Mouse (Mus musculus) lung, postnatal 36 days (tissue): Measurements from ENCODE around the gene Ccr1l1.

ENCODE experiments used
- DNase-seq: peaks from one replicate; pipeline ENCODE4 v3.0.0; 2022; ENCODE audit warnings: mixed read lengths

Ccr1l1 gene

GRCm38 (mm10) chr9:123927281-123927960 is 50.8 kb downstream of the Ccr1l1 start:
- DNase-seq: peak; percentile 41
